Mouse (Mus musculus) midbrain, embryonic 11.5 days (tissue): Measurements from ENCODE around the gene Abca13. TPM values are rescaled to one million over a fixed set of nuclear protein-coding genes. Genes with fewer than 3 reads are reported as not detected.
A peak's percentile ranks its signal among the peaks of the same experiment; 100 is the strongest.
"Not testable (repeated sequence)": the region's sequence is repeated elsewhere in the genome, so short reads cannot be mapped to it uniquely, and the experiment has no call there.

Experiments used
- ATAC-seq: fragments of 200-750 bp; cut with Nextera tagmentation; 2 replicates; pipeline ENCODE4 v1.8.0; 2017; ENCODE audit warnings: moderate TSS enrichment, moderate library complexity; ENCODE audit not compliant: low FRiP score
- DNase-seq: peaks from one replicate; pipeline ENCODE4 v3.0.0; 2015; ENCODE audit warnings: low spot score; ENCODE audit errors: missing footprints
- H3K27ac ChIP-seq: fragments of 300-500 bp; sonication (generic); 2 replicates; pipeline ENCODE4 v1.5.1; 2014; ENCODE audit warnings: low read depth, low read length
- H3K27me3 ChIP-seq: fragments of 300-500 bp; sonication (generic); 2 replicates; pipeline ENCODE4 v1.6.1; 2014; ENCODE audit warnings: mild to moderate bottlenecking, low read length, moderate library complexity, mixed read lengths; ENCODE audit not compliant: control insufficient read depth, insufficient read depth
- H3K36me3 ChIP-seq: fragments of 300-500 bp; sonication (generic); 2 replicates; pipeline ENCODE4 v1.6.1; 2014; ENCODE audit warnings: mild to moderate bottlenecking, low read length, moderate library complexity, mixed read lengths; ENCODE audit not compliant: control insufficient read depth, insufficient read depth
- H3K4me1 ChIP-seq: fragments of 300-500 bp; sonication (generic); 2 replicates; pipeline ENCODE4 v1.6.1; 2014; ENCODE audit warnings: low read length; ENCODE audit not compliant: control insufficient read depth, insufficient read depth
- H3K4me2 ChIP-seq: fragments of 300-500 bp; sonication (generic); 2 replicates; pipeline ENCODE4 v1.6.1; 2014; ENCODE audit warnings: mild to moderate bottlenecking, moderate library complexity
- H3K4me3 ChIP-seq: fragments of 300-500 bp; sonication (generic); 2 replicates; pipeline ENCODE4 v1.5.1; 2014; ENCODE audit warnings: low read depth, low read length
- H3K9ac ChIP-seq: fragments of 300-500 bp; sonication (generic); 2 replicates; pipeline ENCODE4 v1.6.1; 2014; ENCODE audit warnings: low read length
- H3K9me3 ChIP-seq: fragments of 300-500 bp; sonication (generic); 2 replicates; pipeline ENCODE4 v1.6.1; 2016; ENCODE audit warnings: low read length; ENCODE audit not compliant: control insufficient read depth
- WGBS: fragments of 180-500 bp; shearing (Covaris S2); extraction: QIAGEN DNeasy Blood & Tissue Kit; methylation state at CpG from one replicate; pipeline ENCODE4 v1.1.7; 2014; 5-methylcytosine and 5-hydroxymethylcytosine counted together
- polyA plus RNA-seq: library from polyadenylated mRNA; unstranded; fragments of >200 nt; fragmentation: Nextera tagmentation; extraction: Ambion mirVana; gene quantifications from 2 replicates; pipeline ENCODE4 v1.2.1, GENCODE M21; 2014

Abca13 gene
- polyA plus RNA-seq, result 0.03 TPM in 1 of 2 replicates, not detected in the other

- 33% methylated on average over 12 of the region's 12 CpGs for WGBS
- H3K27me3 ChIP-seq, result no peaks in the 10 kb centered on the region
Measured at GRCm38 (mm10) chr11:9191555-9192131, at the start of gene Abca13. Abca13 (plus strand) TSS chr11:9191942.

DNA sequence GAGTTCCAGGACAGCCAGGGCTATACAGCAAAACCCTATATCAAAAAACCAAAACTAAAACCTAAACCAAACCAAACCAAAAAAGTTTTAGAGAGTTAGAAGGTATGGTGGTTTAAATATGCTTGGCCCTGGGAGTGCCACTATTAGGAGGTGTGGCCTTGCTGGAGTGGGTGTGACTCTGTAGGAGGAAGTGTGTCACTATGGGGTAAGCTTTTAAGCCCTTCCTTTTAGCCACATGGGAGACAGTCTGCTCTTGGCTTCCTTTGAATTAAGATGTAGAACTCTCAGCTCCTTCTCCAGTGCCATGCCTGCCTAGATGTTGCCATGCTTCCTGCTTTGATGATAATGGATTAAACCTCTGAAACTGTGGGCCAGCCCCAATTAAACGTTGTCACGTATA, 46.6 kb upstream of the Abca13 start:
- H3K9me3 ChIP-seq, result no peaks in the 10 kb centered on the region
- 100% methylated on average over 2 of the region's 2 CpGs for WGBS
- no peak overlapping the region for H3K4me3 ChIP-seq
- no peak overlapping the region for H3K9ac ChIP-seq
- no peak overlapping the region for H3K27ac ChIP-seq
- H3K27me3 ChIP-seq, result no peaks in the 10 kb centered on the region
- no peaks in the 10 kb centered on the region for H3K4me1 ChIP-seq
- ATAC-seq, result no peak
- DNase-seq, result no peak
- no peak overlapping the region for H3K4me2 ChIP-seq
- H3K36me3 ChIP-seq, result no peaks in the 10 kb centered on the region

More at GRCm38 (mm10) chr11:9191555-9192131, at the start of gene Abca13:
- peak; percentile 88 for DNase-seq
- peak; percentile 51; the same call in 1 of the 2 replicates for ATAC-seq
- Histone ChIP-seq H3K4me3 (no peak within 1 kb of the TSS), H3K4me2 (no peak within 1 kb of the TSS), H3K9ac (no peak within 1 kb of the TSS), H3K9me3 (no peaks in the 10 kb centered on the region), H3K4me1 (peaks cover 2% of the 10 kb centered on the region; the same call in 1 of the 2 replicates), H3K27ac (no peak within 1 kb of the TSS), H3K36me3 (no peaks in the 10 kb centered on the region)

- WGBS, result 97% methylated on average over 4 of the region's 4 CpGs
- H3K4me1 ChIP-seq, result no peaks in the 10 kb centered on the region
- no peaks in the 10 kb centered on the region for H3K27me3 ChIP-seq
- no peaks in the 10 kb centered on the region for H3K36me3 ChIP-seq
- H3K9me3 ChIP-seq, result no peaks in the 10 kb centered on the region
- no peak overlapping the region for H3K4me2 ChIP-seq
- no peak overlapping the region for H3K9ac ChIP-seq
- ATAC-seq (no peak), DNase-seq (no peak)
- no peak overlapping the region for H3K27ac ChIP-seq
- no peak overlapping the region for H3K4me3 ChIP-seq
Measured at GRCm38 (mm10) chr11:9146115-9146514, 45.6 kb upstream of the Abca13 start.

GRCm38 (mm10) chr11:9146683-9147082, 45.1 kb upstream of the Abca13 start:
- Histone ChIP-seq H3K36me3 (no peaks in the 10 kb centered on the region), H3K9me3 (no peaks in the 10 kb centered on the region), H3K27ac (no peak overlapping the region), H3K4me1 (no peaks in the 10 kb centered on the region), H3K4me3 (no peak overlapping the region), H3K9ac (no peak overlapping the region), H3K27me3 (no peaks in the 10 kb centered on the region), H3K4me2 (no peak overlapping the region)
- ATAC-seq (no peak), DNase-seq (no peak)
- WGBS, result 94% methylated on average over 1 of the region's 1 CpGs

DNA sequence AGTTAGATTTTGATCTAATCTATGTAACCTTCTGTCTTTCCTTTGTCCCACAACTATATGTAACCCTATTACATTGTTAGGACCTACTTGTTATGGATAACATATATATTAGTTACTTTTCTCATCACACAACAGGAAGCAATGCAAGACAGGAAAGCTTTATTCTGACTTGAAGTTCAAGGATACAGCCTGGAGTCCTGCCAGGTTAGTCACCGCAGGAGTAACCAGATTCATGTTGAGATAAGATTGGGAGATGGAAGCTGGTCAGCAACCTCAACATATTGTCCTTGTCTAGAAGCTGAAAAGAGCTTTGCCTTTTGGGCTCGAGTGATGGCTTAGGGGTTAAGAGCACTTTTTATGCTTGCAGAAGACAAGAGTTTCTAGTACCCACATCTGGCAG, 43.5 kb upstream of the Abca13 start:
- Histone ChIP-seq H3K27ac (no peak overlapping the region), H3K4me1 (no peaks in the 10 kb centered on the region), H3K27me3 (no peaks in the 10 kb centered on the region), H3K9ac (no peak overlapping the region), H3K36me3 (no peaks in the 10 kb centered on the region), H3K9me3 (no peaks in the 10 kb centered on the region), H3K4me2 (no peak overlapping the region), H3K4me3 (no peak overlapping the region)
- WGBS, result 77% methylated on average over 2 of the region's 2 CpGs
- ATAC-seq (no peak), DNase-seq (no peak)

DNA sequence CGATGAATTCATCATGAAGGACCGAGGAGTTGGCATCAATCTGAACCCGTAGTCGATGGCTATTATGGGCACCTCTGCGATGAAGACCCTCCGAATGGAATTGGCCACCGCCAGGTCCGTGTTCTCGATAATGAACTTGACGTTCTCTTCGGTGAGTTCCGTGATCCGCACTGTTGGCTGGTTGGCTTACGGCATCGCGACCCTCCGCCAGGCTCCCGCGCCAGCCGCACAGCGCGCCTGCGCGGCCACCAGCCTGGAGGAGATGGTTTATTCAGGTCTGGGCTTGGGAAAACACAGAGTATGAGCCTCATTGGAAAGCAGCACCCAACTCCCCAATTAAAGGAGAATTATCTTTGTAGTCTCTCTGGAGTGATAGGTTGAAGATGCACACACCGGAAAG, 41.3 kb upstream of the Abca13 start:
- H3K9me3 ChIP-seq, H3K27ac ChIP-seq, H3K27me3 ChIP-seq, H3K4me3 ChIP-seq, ATAC-seq, H3K4me1 ChIP-seq, H3K4me2 ChIP-seq, H3K36me3 ChIP-seq, DNase-seq, H3K9ac ChIP-seq: not testable (repeated sequence)
- 87% methylated on average over 25 of the region's 25 CpGs for WGBS

- Histone ChIP-seq H3K9me3 (no peaks in the 10 kb centered on the region), H3K4me2 (no peak overlapping the region), H3K36me3 (no peaks in the 10 kb centered on the region), H3K27me3 (no peaks in the 10 kb centered on the region), H3K4me1 (no peaks in the 10 kb centered on the region), H3K4me3 (no peak overlapping the region), H3K9ac (no peak overlapping the region), H3K27ac (no peak overlapping the region)
- 84% methylated on average over 3 of the region's 3 CpGs for WGBS
- no peak for DNase-seq
- ATAC-seq, result no peak
Measured at GRCm38 (mm10) chr11:9159953-9160352, 31.8 kb upstream of the Abca13 start.

- 95% methylated on average over 2 of the region's 2 CpGs for WGBS
- no peak for ATAC-seq
- Histone ChIP-seq H3K4me3 (no peak overlapping the region), H3K4me2 (no peak overlapping the region), H3K9me3 (no peaks in the 10 kb centered on the region), H3K4me1 (no peaks in the 10 kb centered on the region), H3K9ac (no peak overlapping the region), H3K27ac (no peak overlapping the region), H3K27me3 (no peaks in the 10 kb centered on the region), H3K36me3 (no peaks in the 10 kb centered on the region)
- DNase-seq, result no peak
Measured at GRCm38 (mm10) chr11:9167331-9167730, 24.4 kb upstream of the Abca13 start.

DNA sequence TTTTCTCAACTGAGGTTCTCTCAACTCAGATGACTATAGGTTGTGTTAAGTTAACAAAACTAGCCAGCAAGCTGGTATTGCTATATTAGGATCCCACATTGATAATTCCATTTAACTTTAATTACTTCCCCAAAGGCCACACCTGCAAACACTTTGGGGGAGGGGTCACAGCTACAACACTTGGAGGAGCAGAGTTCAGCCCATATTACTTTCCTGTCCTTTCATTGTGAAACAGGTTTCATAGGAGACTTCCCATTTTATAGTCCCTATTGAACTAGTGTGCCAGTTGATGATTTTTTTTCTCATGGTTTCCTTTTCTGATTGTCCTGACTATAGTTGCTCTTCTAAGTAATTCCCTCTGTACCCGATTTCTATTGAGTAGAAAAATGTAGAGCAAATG, 10.3 kb upstream of the Abca13 start:
- WGBS, result 85% methylated on average over 1 of the region's 1 CpGs
- Histone ChIP-seq H3K4me3 (no peak overlapping the region), H3K27ac (no peak overlapping the region), H3K27me3 (no peaks in the 10 kb centered on the region), H3K4me2 (no peak overlapping the region), H3K9me3 (no peaks in the 10 kb centered on the region), H3K9ac (no peak overlapping the region), H3K36me3 (no peaks in the 10 kb centered on the region), H3K4me1 (no peaks in the 10 kb centered on the region)
- ATAC-seq (no peak), DNase-seq (no peak)
